Mouse (Mus musculus) heart, embryonic 15.5 days (tissue): ENCODE results near the gene Wdr66. TPM values are rescaled to one million over a fixed set of nuclear protein-coding genes. Genes with fewer than 3 reads are reported as not detected.
A peak's percentile ranks its signal among the peaks of the same experiment; 100 is the strongest.

Experiments used
- ATAC-seq: fragments of 200-750 bp; cut with Nextera tagmentation; replicated peaks from 2 replicates; pipeline ENCODE4 v1.8.0; 2017; ENCODE audit warnings: low read depth, moderate TSS enrichment; ENCODE audit not compliant: insufficient number of reproducible peaks, insufficient read depth, low FRiP score
- H3K27ac ChIP-seq: fragments of 300-500 bp; sonication (generic); 2 replicates; pipeline ENCODE4 v1.5.1; 2015; ENCODE audit warnings: mild to moderate bottlenecking, inconsistent platforms
- H3K27me3 ChIP-seq: fragments of 300-500 bp; sonication (generic); 2 replicates; pipeline ENCODE4 v1.6.1; 2015; ENCODE audit warnings: inconsistent platforms
- H3K36me3 ChIP-seq: fragments of 300-500 bp; sonication (generic); 2 replicates; pipeline ENCODE4 v1.6.1; 2015; ENCODE audit warnings: mild to moderate bottlenecking, inconsistent platforms
- H3K4me1 ChIP-seq: fragments of 300-500 bp; sonication (generic); replicated peaks from 2 replicates; pipeline ENCODE4 v1.6.1; 2015; ENCODE audit warnings: inconsistent platforms
- H3K4me2 ChIP-seq: fragments of 300-500 bp; sonication (generic); 2 replicates; pipeline ENCODE4 v1.6.1; 2015; ENCODE audit warnings: inconsistent platforms, mild to moderate bottlenecking, moderate library complexity
- H3K4me3 ChIP-seq: fragments of 300-500 bp; sonication (generic); 2 replicates; pipeline ENCODE4 v1.5.1; 2015; ENCODE audit warnings: mild to moderate bottlenecking, inconsistent platforms
- H3K9ac ChIP-seq: fragments of 300-500 bp; sonication (generic); 2 replicates; pipeline ENCODE4 v1.6.1; 2015; ENCODE audit warnings: mild to moderate bottlenecking, inconsistent platforms
- H3K9me3 ChIP-seq: fragments of 300-500 bp; sonication (generic); replicated peaks from 2 replicates; pipeline ENCODE4 v1.6.1; 2016; ENCODE audit warnings: inconsistent platforms
- WGBS: fragments of 180-500 bp; shearing (Covaris S2); methylation state at CpG from one replicate; pipeline ENCODE4 v1.1.7; 2015; ENCODE audit warnings: mixed read lengths; 5-methylcytosine and 5-hydroxymethylcytosine counted together
- polyA plus RNA-seq: library from polyadenylated mRNA; unstranded; fragments of >200 nt; fragmentation: Nextera tagmentation; extraction: Ambion mirVana; gene quantifications from 2 replicates; pipeline ENCODE4 v1.2.1, GENCODE M21; 2015

Gene Wdr66
- polyA plus RNA-seq, 1 experiment from 2014 or later, result 3.5 TPM

GRCm38 (mm10) chr5:123368869-123369488 lies 117.1 kb downstream of the Wdr66 start:
- no peak for ATAC-seq
- Histone ChIP-seq H3K9me3 (no peaks in the 10 kb centered on the region), H3K4me3 (no peak overlapping the region), H3K27me3 (no peaks in the 10 kb centered on the region), H3K9ac (no peak overlapping the region), H3K27ac (no peak overlapping the region), H3K36me3 (peaks cover 51% of the 10 kb centered on the region), H3K4me1 (peaks cover 12% of the 10 kb centered on the region), H3K4me2 (no peak overlapping the region)
- 76% methylated on average over 13 of the region's 13 CpGs for WGBS

- ATAC-seq, result no peak
- peaks cover 1% of the 10 kb centered on the region; the same call in 1 of the 2 replicates for H3K4me1 ChIP-seq
- H3K27ac ChIP-seq, result no peak overlapping the region
- H3K4me3 ChIP-seq, result no peak overlapping the region
- no peak overlapping the region for H3K9ac ChIP-seq
- H3K4me2 ChIP-seq, result no peak overlapping the region
- H3K9me3 ChIP-seq, result no peaks in the 10 kb centered on the region
- H3K36me3 ChIP-seq, result peaks cover 56% of the 10 kb centered on the region
- WGBS, result 87% methylated on average over 5 of the region's 5 CpGs
- H3K27me3 ChIP-seq, result no peaks in the 10 kb centered on the region
Measured at GRCm38 (mm10) chr5:123370049-123370448, 118.1 kb downstream of the Wdr66 start.

- peaks cover 39% of the 10 kb centered on the region for H3K36me3 ChIP-seq
- no peak for ATAC-seq
Measured at GRCm38 (mm10) chr5:123375262-123375661, 123.4 kb downstream of the Wdr66 start.

GRCm38 (mm10) chr5:123375793-123376452 lies 124.0 kb downstream of the Wdr66 start:
- peaks cover 33% of the 10 kb centered on the region for H3K36me3 ChIP-seq
- no peak overlapping the region for H3K4me3 ChIP-seq
- H3K4me1 ChIP-seq, result peaks cover 24% of the 10 kb centered on the region
- H3K9ac ChIP-seq, result no peak overlapping the region
- H3K27ac ChIP-seq, result peak overlapping the region; percentile 31; the same call in 1 of the 2 replicates
- WGBS, result 84% methylated on average over 6 of the region's 6 CpGs
- H3K27me3 ChIP-seq, result no peaks in the 10 kb centered on the region
- no peak for ATAC-seq
- H3K9me3 ChIP-seq, result no peaks in the 10 kb centered on the region
- H3K4me2 ChIP-seq, result peak overlapping the region; percentile 27; the same call in 1 of the 2 replicates

More at GRCm38 (mm10) chr5:123375262-123375661, 123.4 kb downstream of the Wdr66 start:
- Histone ChIP-seq H3K4me1 (peaks cover 24% of the 10 kb centered on the region), H3K4me3 (no peak overlapping the region), H3K9ac (no peak overlapping the region), H3K9me3 (no peaks in the 10 kb centered on the region), H3K27ac (no peak overlapping the region), H3K4me2 (no peak overlapping the region), H3K27me3 (no peaks in the 10 kb centered on the region)
- 88% methylated on average over 10 of the region's 10 CpGs for WGBS

GRCm38 (mm10) chr5:123376569-123376968 lies 124.7 kb downstream of the Wdr66 start:
- Histone ChIP-seq H3K27ac (peak overlapping the region; percentile 46), H3K36me3 (peaks cover 26% of the 10 kb centered on the region), H3K4me1 (peaks cover 24% of the 10 kb centered on the region), H3K9me3 (no peaks in the 10 kb centered on the region), H3K9ac (no peak overlapping the region), H3K4me3 (no peak overlapping the region), H3K4me2 (peak overlapping the region; percentile 27; the same call in 1 of the 2 replicates), H3K27me3 (no peaks in the 10 kb centered on the region)
- 22% methylated on average over 10 of the region's 10 CpGs for WGBS
- peak; percentile 59 for ATAC-seq

Other genes with a start within 250 kb of the Wdr66 start
- gene Orai1, start 237.0 kb upstream of the Wdr66 start, polyA plus RNA-seq, result 17.3 and 19.0 TPM in 2 replicates
- not detected in 2 replicates for gene Morn3, start 205.1 kb upstream of the Wdr66 start, polyA plus RNA-seq
- 11.3 and 13.0 TPM in 2 replicates for gene Tmem120b, start 183.7 kb upstream of the Wdr66 start, polyA plus RNA-seq
- 1.5 and 3.1 TPM in 2 replicates for gene Rhof, start 119.4 kb upstream of the Wdr66 start, polyA plus RNA-seq
- 6.0 and 6.9 TPM in 2 replicates for gene Setd1b, start 109.9 kb upstream of the Wdr66 start, polyA plus RNA-seq
- 54.9 and 66.7 TPM in 2 replicates for gene Psmd9, start 82.7 kb upstream of the Wdr66 start, polyA plus RNA-seq
- gene Hpd, start 69.4 kb upstream of the Wdr66 start, polyA plus RNA-seq, result 0.37 TPM in 1 of 2 replicates, not detected in the other
- 12.4 and 15.4 TPM in 2 replicates for gene Bcl7a, start 91.7 kb downstream of the Wdr66 start, polyA plus RNA-seq
- 9.1 and 14.4 TPM in 2 replicates for gene Mlxip, start 142.7 kb downstream of the Wdr66 start, polyA plus RNA-seq
- 0.06 TPM in 2 replicates for gene Lrrc43, start 237.2 kb downstream of the Wdr66 start, polyA plus RNA-seq
- gene Il31, start 237.4 kb downstream of the Wdr66 start, polyA plus RNA-seq, result not detected in 2 replicates